Mouse (Mus musculus): ENCODE measurements around the gene Kif6.

DNA sequence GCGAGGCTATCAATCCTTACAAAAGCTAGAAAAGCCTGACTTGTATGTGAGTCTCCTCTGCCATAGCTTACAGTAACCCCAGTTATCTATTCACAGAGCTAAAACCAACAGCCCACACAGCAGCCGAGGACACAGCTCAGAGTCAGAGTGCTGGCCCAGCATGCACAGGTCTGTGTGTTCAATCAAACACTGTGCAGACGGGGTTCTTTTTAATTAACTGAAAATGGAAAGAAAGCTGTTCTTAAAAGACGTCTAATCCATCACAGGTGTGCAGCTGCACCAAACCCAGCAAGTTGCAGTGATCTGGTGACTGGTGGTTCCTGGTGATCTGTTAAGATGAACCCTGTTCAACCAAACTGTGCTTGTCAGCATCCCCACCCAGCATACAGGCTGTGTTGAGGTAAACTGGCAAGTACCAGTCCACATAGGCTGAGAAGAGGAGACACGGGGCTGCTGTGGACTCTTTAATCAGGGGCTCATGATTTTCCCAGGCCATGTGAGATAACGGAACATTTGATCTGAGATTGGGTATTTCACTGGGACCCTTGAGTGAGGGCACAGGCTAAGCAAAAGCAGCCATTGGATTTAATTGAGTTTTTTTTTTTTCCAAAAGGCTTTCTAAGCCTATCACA is 193.9 kb downstream of the Kif6 start:
- TF ChIP-seq CTCF (IDR thresholded peaks at IDR 0.05; ENCODE audit: low read depth, low read length) (no peak), GATA1 (IDR thresholded peaks at IDR 0.05; ENCODE audit: borderline replicate concordance, low read length) (no peak), TAL1 (conservative IDR thresholded peaks at IDR 0.05; ENCODE audit: low read depth, low read length) (no peak), POLR2AphosphoS5 (IDR thresholded peaks at IDR 0.05; ENCODE audit: insufficient replicate concordance, low read depth, low read length) (no peak), GATA2 (IDR thresholded peaks at IDR 0.05; ENCODE audit: borderline replicate concordance, low read depth, low read length) (no peak)
